Mouse (Mus musculus) midbrain, postnatal 0 days (tissue): ENCODE data around the gene Gm4567. TPM values are rescaled to one million over a fixed set of nuclear protein-coding genes. Genes with fewer than 3 reads are reported as not detected.
"Not testable (repeated sequence)": the region's sequence is repeated elsewhere in the genome, so short reads cannot be mapped to it uniquely, and the experiment has no call there.

Experiments
- ATAC-seq: fragments of 200-750 bp; cut with Nextera tagmentation; 2 replicates; pipeline ENCODE4 v1.8.0; 2017; ENCODE audit warnings: moderate number of reproducible peaks, mild to moderate bottlenecking, moderate TSS enrichment, moderate library complexity; ENCODE audit not compliant: low FRiP score
- DNase-seq: peaks from one replicate; pipeline ENCODE4 v3.0.0-alpha.2; 2015; ENCODE audit warnings: low spot score
- H3K27ac ChIP-seq: fragments of 300-500 bp; sonication (generic); 2 replicates; pipeline ENCODE4 v1.5.1; 2014; ENCODE audit warnings: low read depth, mild to moderate bottlenecking, low read length, mixed read lengths
- H3K27me3 ChIP-seq: fragments of 300-500 bp; sonication (generic); 2 replicates; pipeline ENCODE4 v1.6.1; 2014; ENCODE audit warnings: low read length, control low read depth, mixed read lengths; ENCODE audit not compliant: insufficient read depth
- H3K36me3 ChIP-seq: fragments of 300-500 bp; sonication (generic); 2 replicates; pipeline ENCODE4 v1.6.1; 2014; ENCODE audit warnings: low read length, control low read depth, mixed read lengths; ENCODE audit not compliant: insufficient read depth
- H3K4me1 ChIP-seq: fragments of 300-500 bp; sonication (generic); 2 replicates; pipeline ENCODE4 v1.6.1; 2014; ENCODE audit warnings: mild to moderate bottlenecking, control low read depth, antibody characterized with exemption, low read length, mixed read lengths; ENCODE audit not compliant: insufficient read depth
- H3K4me2 ChIP-seq: fragments of 300-500 bp; sonication (generic); 2 replicates; pipeline ENCODE4 v1.6.1; 2014; ENCODE audit warnings: low read depth, mild to moderate bottlenecking, low read length, mixed read lengths; ENCODE audit not compliant: poor library complexity, severe bottlenecking
- H3K4me3 ChIP-seq: fragments of 300-500 bp; sonication (generic); 2 replicates; pipeline ENCODE4 v1.5.1; 2014; ENCODE audit warnings: low read depth, mild to moderate bottlenecking, low read length, moderate library complexity
- H3K9ac ChIP-seq: fragments of 300-500 bp; sonication (generic); replicated peaks from 2 replicates; pipeline ENCODE4 v1.6.1; 2014; ENCODE audit warnings: mild to moderate bottlenecking, low read length, moderate library complexity, mixed read lengths; ENCODE audit not compliant: poor library complexity, severe bottlenecking
- H3K9me3 ChIP-seq: fragments of 300-500 bp; sonication (generic); 2 replicates; pipeline ENCODE4 v1.6.1; 2016; ENCODE audit warnings: low read length, control low read depth
- WGBS: fragments of 180-500 bp; shearing (Covaris S2); extraction: QIAGEN DNeasy Blood & Tissue Kit; methylation state at CpG from one replicate; pipeline ENCODE4 v1.1.7; 2014; 5-methylcytosine and 5-hydroxymethylcytosine counted together
- polyA plus RNA-seq: library from polyadenylated mRNA; unstranded; fragments of >200 nt; fragmentation: Nextera tagmentation; extraction: Ambion mirVana; gene quantifications from 2 replicates; pipeline ENCODE4 v1.2.1, GENCODE M21; 2015
- total RNA-seq: library from RNA; depleted of rRNA; stranded (reverse); fragments of >200 nt; gene quantifications from 2 replicates; pipeline ENCODE4 v1.2.3, GENCODE M21; 2014; rRNA removed

Gene Gm4567
- total RNA-seq, result not detected in 2 replicates
- polyA plus RNA-seq, result not detected in 2 replicates

- not testable (repeated sequence) for ATAC-seq, H3K27me3 ChIP-seq, H3K4me2 ChIP-seq, H3K4me3 ChIP-seq, H3K4me1 ChIP-seq, H3K9ac ChIP-seq, H3K36me3 ChIP-seq, DNase-seq, H3K27ac ChIP-seq, H3K9me3 ChIP-seq
- no CpG with 5 or more reads among the region's 1 CpGs for WGBS
Observed at GRCm38 (mm10) chr7:22719610-22720009, at the start of gene Gm4567. TSS of gene Gm4567 (minus strand) at chr7:22719710.

GRCm38 (mm10) chr7:22761397-22761796 lies 41.9 kb upstream of the Gm4567 start, which contains the start of gene Vmn1r157:
TSS of gene Vmn1r157 (plus strand) at chr7:22761697.
- ATAC-seq, H3K9me3 ChIP-seq, H3K4me3 ChIP-seq, H3K9ac ChIP-seq, H3K4me1 ChIP-seq, H3K27ac ChIP-seq, DNase-seq, H3K36me3 ChIP-seq, H3K27me3 ChIP-seq, H3K4me2 ChIP-seq: not testable (repeated sequence)
- 35% methylated on average over 2 of the region's 3 CpGs for WGBS

DNA sequence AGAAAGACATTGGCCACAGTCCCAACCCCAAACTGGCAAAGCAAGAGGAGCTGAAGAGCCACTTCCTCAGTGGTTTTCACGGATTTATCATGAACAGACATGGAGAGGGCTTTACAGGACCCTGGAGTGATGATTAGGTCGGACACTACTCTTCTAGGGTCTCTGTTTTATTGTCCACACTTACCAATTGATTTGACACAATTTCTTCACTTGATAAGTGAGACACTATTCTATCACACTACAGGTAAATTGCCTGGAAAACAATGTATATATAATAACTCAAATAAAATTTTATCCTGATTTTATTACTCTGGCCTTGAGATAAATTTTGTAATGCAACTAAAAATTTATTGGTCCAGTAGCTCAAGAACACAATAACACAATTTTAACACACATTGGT lies 27.3 kb downstream of the Gm4567 start, which contains the start of gene Gm8693:
Gm8693 (minus strand) TSS at position 101 of the 400 bp plus-strand sequence.
- ATAC-seq, H3K4me2 ChIP-seq, H3K4me1 ChIP-seq, H3K9ac ChIP-seq, H3K27ac ChIP-seq, DNase-seq, H3K36me3 ChIP-seq, H3K4me3 ChIP-seq, H3K9me3 ChIP-seq, H3K27me3 ChIP-seq: not testable (repeated sequence)
- WGBS, result no CpG with 5 or more reads among the region's 2 CpGs

Other genes with a start within 250 kb of the Gm4567 start
- not detected in 2 replicates for gene Vmn1r151, start 220.0 kb downstream of the Gm4567 start, total RNA-seq
- gene Vmn1r151, start 220.0 kb downstream of the Gm4567 start, polyA plus RNA-seq, result not detected in 2 replicates
- not detected in 2 replicates for gene Vmn1r152, start 196.7 kb downstream of the Gm4567 start, total RNA-seq
- not detected in 2 replicates for gene Vmn1r152, start 196.7 kb downstream of the Gm4567 start, polyA plus RNA-seq
- not detected in 2 replicates for gene Gm8677, start 184.8 kb downstream of the Gm4567 start, total RNA-seq
- gene Gm8677, start 184.8 kb downstream of the Gm4567 start, polyA plus RNA-seq, result not detected in 2 replicates
- not detected in 2 replicates for gene Gm4201, start 154.4 kb downstream of the Gm4567 start, total RNA-seq
- gene Gm4201, start 154.4 kb downstream of the Gm4567 start, polyA plus RNA-seq, result not detected in 2 replicates
- gene Gm4565, start 131.6 kb downstream of the Gm4567 start, total RNA-seq, result not detected in 2 replicates
- not detected in 2 replicates for gene Gm4565, start 131.6 kb downstream of the Gm4567 start, polyA plus RNA-seq
- not detected in 2 replicates for gene Vmn1r155, start 61.7 kb downstream of the Gm4567 start, total RNA-seq
- not detected in 2 replicates for gene Vmn1r155, start 61.7 kb downstream of the Gm4567 start, polyA plus RNA-seq
- not detected in 2 replicates for gene Gm8693, start 27.4 kb downstream of the Gm4567 start, total RNA-seq
- gene Gm8693, start 27.4 kb downstream of the Gm4567 start, polyA plus RNA-seq, result not detected in 2 replicates
- not detected in 2 replicates for gene Vmn1r157, start 42.0 kb upstream of the Gm4567 start, total RNA-seq
- not detected in 2 replicates for gene Vmn1r157, start 42.0 kb upstream of the Gm4567 start, polyA plus RNA-seq
- not detected in 2 replicates for gene Vmn1r158, start 71.1 kb upstream of the Gm4567 start, total RNA-seq
- gene Vmn1r158, start 71.1 kb upstream of the Gm4567 start, polyA plus RNA-seq, result not detected in 2 replicates
- gene Vmn1r159, start 123.9 kb upstream of the Gm4567 start, total RNA-seq, result not detected in 2 replicates
- not detected in 2 replicates for gene Vmn1r159, start 123.9 kb upstream of the Gm4567 start, polyA plus RNA-seq
- not detected in 2 replicates for gene Vmn1r160, start 151.5 kb upstream of the Gm4567 start, total RNA-seq
- not detected in 2 replicates for gene Vmn1r160, start 151.5 kb upstream of the Gm4567 start, polyA plus RNA-seq